Mouse (Mus musculus): ENCODE data around the gene Ltbp3.

Gene Ltbp3

DNA sequence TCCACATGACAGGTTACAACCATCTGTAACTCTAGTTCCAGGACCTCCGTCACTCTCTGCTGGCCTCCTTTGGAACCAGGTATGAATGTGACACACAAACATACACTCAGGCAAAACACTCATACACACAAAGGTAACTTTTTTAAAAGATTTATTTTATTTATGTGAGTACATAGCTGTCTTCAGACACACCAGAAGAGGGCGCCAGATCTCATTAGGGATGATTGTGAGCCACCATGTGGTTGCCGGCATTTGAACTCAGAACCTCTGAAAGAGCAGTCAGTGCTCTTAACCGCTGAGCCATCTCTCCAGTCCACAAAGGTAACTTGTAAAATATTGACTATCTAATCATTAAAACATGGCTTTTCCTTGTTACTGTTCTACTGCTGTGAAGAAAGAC lies 50.6 kb downstream of the Ltbp3 start:
- no peak for DNase-seq (ENCODE audit: low spot score in 2 of 2)

GRCm38 (mm10) chr19:5793116-5793515 lies 52.4 kb downstream of the Ltbp3 start:
- DNase-seq (ENCODE audit: low spot score in 2 of 2) = peak in 1 of 2 experiments; percentile 64

DNA sequence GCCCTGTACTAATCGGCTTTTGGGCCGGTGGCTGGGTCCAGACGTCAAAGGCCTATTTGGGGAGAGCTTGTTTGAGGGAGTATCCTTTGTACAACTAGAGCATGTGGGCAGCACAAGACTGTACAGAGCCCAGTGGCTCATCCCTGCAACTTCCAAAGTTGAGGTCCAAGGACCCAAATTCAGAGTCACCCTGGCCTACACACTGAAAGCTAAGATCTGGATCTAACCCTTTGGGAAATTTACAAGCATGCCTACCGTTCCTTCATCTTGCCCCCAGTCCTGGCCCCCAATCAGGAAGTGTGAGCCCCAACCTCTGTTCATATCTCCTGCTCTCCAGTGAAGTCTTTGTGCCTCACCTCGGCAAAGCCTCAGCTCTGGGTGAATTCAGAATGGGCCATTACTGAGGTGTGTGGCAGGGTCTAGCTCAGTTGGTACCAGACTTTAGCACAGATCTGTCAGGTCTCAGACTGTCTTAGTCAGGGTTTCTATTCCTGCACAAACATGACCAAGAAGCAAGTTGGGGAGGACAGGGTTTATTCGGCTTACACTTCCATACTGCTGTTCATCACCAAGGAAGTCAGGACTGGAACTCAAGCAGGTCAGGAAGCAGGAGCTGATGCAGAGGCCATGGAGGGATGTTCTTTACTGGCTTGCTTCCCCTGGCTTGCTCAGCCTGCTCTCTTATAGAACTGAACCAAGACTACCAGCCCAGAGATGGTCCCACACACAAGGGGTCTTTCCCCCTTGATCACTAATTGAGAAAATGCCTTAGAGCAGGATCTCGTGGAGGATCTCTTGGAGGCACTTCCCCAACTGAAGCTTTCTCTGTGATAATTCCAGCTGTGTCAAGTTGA lies 53.4 kb downstream of the Ltbp3 start:
- peak in 1 of 2 experiments; percentile 61 for DNase-seq (ENCODE audit: low spot score in 2 of 2)

GRCm38 (mm10) chr19:5794771-5795576 lies 54.3 kb downstream of the Ltbp3 start:
- no peak for DNase-seq (ENCODE audit: low spot score in 2 of 2)

DNA sequence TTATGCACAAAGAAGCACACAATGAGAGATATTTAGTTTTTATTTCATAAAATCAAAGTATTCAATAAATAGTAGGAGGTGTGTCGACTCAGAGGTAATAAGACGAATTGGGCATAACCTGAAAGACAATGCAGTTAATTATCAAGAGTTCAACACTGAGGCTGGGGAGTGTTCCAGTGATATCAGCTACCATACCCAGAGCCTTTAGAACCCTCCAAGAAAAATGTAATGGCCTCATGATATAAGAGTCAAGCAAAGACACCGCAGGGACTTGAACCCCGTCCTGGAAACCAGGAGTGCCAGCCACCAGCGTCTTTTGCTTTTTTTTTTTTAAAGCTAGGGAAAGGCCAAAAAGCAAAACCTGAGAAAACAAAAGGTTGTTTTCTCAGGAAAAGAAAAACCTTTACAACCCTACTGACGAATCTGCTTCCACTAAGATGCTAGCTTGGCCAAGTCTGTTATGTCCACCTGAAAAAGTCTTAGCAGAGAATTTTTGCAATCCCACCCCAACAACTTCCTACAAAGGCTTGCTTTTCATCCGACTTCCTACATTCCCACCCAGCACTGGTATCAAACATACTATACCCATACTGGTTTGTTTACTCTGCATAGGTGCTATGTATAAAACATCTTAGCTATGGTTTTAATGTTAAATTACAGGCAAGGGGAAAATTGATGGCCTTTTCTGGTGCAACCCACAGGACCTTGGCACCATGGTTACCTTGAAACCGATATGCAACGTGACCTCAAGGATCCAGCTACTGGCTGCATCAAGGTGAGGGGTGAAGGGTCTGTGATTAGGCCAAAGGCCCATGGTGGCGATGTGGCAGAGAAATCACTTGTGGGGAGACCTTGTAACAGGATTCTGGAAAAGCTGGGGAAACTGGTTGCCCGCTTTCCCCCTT lies 55.2 kb downstream of the Ltbp3 start:
- DNase-seq (ENCODE audit: low spot score in 2 of 2) = no peak

- DNase-seq (ENCODE audit: low spot score in 2 of 2) = no peak
Measured at GRCm38 (mm10) chr19:5796573-5797111, 55.9 kb downstream of the Ltbp3 start.

DNA sequence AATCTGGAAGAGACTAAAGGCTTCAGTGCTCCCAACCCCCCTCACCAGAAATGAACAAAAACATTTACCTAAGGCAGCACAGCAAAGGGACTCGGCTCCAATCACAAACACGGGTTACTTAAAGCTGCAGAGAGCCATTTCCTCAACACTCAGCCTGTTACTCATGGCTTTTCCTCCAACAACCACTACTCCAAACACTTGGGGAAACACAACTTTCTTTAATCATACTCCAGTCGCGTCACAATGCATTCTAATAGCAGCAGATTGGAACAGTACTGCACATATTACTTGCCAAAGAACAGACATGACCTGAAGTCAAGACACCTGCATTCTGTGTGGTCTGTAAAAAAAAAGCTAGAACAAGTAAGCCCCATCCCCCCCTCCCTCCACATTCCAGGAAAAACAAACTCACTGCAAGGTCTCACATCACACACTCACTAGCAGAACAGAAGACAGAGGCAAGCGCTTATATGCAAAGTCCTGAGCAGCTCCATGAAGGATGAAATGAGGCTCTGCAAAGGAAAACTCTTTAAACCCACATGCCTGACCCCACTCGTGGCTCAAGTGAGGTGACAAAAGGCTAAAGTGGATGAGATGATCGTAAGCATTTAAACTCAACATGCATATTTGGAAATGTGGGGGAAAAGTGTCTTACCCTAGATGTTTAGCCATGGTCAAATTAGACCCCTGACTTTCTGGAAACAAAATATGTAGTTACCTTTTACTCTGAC lies 56.8 kb downstream of the Ltbp3 start:
- DNase-seq (ENCODE audit: low spot score in 2 of 2) = no peak

GRCm38 (mm10) chr19:5798700-5799479 lies 58.2 kb downstream of the Ltbp3 start:
- no peak for DNase-seq (ENCODE audit: low spot score in 2 of 2)

GRCm38 (mm10) chr19:5799566-5800349 lies 59.1 kb downstream of the Ltbp3 start:
- DNase-seq (ENCODE audit: low spot score in 2 of 2) = peak in 1 of 2 experiments; percentile 65

GRCm38 (mm10) chr19:5800350-5800631 lies 59.6 kb downstream of the Ltbp3 start:
- DNase-seq (ENCODE audit: low spot score in 2 of 2) = no peak

DNA sequence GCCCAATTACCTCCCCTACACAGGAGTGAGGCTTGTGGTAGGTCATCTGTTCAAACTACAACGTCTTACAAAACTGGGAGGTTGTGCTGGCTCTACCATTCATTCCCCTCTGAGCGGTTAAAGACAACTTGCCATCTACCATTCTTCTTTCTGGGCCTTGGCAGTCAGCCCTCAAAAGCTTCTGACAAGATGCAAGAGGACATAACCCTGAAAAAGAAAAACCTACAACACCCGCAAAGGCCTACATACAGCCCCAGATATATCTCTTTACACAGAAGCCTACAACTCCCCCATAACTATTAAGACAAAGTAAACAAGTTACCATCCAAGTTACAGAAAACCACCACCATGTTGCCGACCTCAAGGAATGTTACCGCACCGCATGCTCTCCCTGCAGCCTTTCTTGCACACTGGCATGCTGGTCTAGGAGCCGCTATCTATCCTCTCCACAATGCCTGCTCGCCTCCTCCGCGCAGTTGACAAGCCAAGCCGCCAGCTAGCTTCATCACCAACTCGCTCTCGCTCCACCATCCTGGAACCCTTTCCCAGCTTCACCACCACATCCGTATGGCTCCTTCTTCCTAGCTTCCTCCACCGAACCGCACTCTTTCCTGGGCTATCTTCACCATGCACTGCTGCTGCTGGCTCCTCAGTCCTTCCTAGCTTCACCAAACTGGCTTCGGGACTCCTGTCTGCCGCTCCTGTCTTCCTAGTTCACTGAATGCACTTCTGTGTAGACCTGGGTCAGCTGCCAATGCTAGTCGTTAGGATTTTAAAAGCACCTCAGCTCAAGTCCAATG lies 60.1 kb downstream of the Ltbp3 start:
- DNase-seq (ENCODE audit: low spot score in 2 of 2) = peak; percentile 57 to 77

- no peak for DNase-seq (ENCODE audit: low spot score in 2 of 2)
Measured at GRCm38 (mm10) chr19:5801432-5801964, 60.8 kb downstream of the Ltbp3 start.

- peak; percentile 97 to 100 for DNase-seq (ENCODE audit: low spot score in 2 of 2)
Measured at GRCm38 (mm10) chr19:5802011-5802786, 61.5 kb downstream of the Ltbp3 start.

GRCm38 (mm10) chr19:5802787-5803040 lies 62.0 kb downstream of the Ltbp3 start:
- DNase-seq (ENCODE audit: low spot score in 2 of 2) = no peak

GRCm38 (mm10) chr19:5803041-5803880 lies 62.6 kb downstream of the Ltbp3 start:
- peak; percentile 99 for DNase-seq (ENCODE audit: low spot score in 2 of 2)

- DNase-seq (ENCODE audit: low spot score in 2 of 2) = peak in 1 of 2 experiments; percentile 78
Measured at GRCm38 (mm10) chr19:5803881-5804279, 63.2 kb downstream of the Ltbp3 start.

GRCm38 (mm10) chr19:5804371-5804899 lies 63.7 kb downstream of the Ltbp3 start:
- no peak for DNase-seq (ENCODE audit: low spot score in 2 of 2)
